Mouse (Mus musculus): ENCODE data around the gene Tmem37. TPM values are rescaled to one million over a fixed set of nuclear protein-coding genes. Genes with fewer than 3 reads are reported as not detected.

Tmem37 gene
- polyA plus RNA-seq, 1 experiment: 5.8 TPM

GRCm38 (mm10) chr1:120118854-120119253, 45.0 kb upstream of the Tmem37 start:
- TF ChIP-seq CTCF (IDR thresholded peaks at IDR 0.05; ENCODE audit: control insufficient read depth, insufficient read depth, low read length) (no peak), POLR2A (IDR thresholded peaks at IDR 0.05; ENCODE audit: borderline replicate concordance, control insufficient read depth, low read depth, low read length) (no peak)
- Histone ChIP-seq H3K27ac (ENCODE audit: control insufficient read depth, insufficient read depth, low read depth, low read length, poor library complexity) (no peak overlapping the region), H3K4me3 (replicated peaks; ENCODE audit: control insufficient read depth, low read depth, low read length) (no peak overlapping the region), H3K4me1 (ENCODE audit: control insufficient read depth, insufficient read depth, low read length) (peaks cover 2% of the 10 kb centered on the region; the same call in 1 of the 2 replicates)
- WGBS: 90% methylated on average over 2 of the region's 2 CpGs

GRCm38 (mm10) chr1:120116106-120116505, 42.2 kb upstream of the Tmem37 start:
- Histone ChIP-seq H3K27ac (ENCODE audit: control insufficient read depth, insufficient read depth, low read depth, low read length, poor library complexity) (no peak overlapping the region), H3K4me3 (replicated peaks; ENCODE audit: control insufficient read depth, low read depth, low read length) (no peak overlapping the region), H3K4me1 (ENCODE audit: control insufficient read depth, insufficient read depth, low read length) (no peaks in the 10 kb centered on the region; the same call in 1 of the 2 replicates)
- TF ChIP-seq POLR2A (IDR thresholded peaks at IDR 0.05; ENCODE audit: borderline replicate concordance, control insufficient read depth, low read depth, low read length) (no peak), CTCF (IDR thresholded peaks at IDR 0.05; ENCODE audit: control insufficient read depth, insufficient read depth, low read length) (no peak)
- 92% methylated on average over 11 of the region's 11 CpGs for WGBS

GRCm38 (mm10) chr1:120115671-120116081, 41.8 kb upstream of the Tmem37 start:
- no peak for TF ChIP-seq CTCF (IDR thresholded peaks at IDR 0.05; ENCODE audit: control insufficient read depth, insufficient read depth, low read length)
- no peak for TF ChIP-seq POLR2A (IDR thresholded peaks at IDR 0.05; ENCODE audit: borderline replicate concordance, control insufficient read depth, low read depth, low read length)
- WGBS: 88% methylated on average over 9 of the region's 9 CpGs
- Histone ChIP-seq H3K4me3 (replicated peaks; ENCODE audit: control insufficient read depth, low read depth, low read length) (no peak overlapping the region), H3K4me1 (ENCODE audit: control insufficient read depth, insufficient read depth, low read length) (no peaks in the 10 kb centered on the region; the same call in 1 of the 2 replicates), H3K27ac (ENCODE audit: control insufficient read depth, insufficient read depth, low read depth, low read length, poor library complexity) (no peak overlapping the region)

- 37% methylated on average over 12 of the region's 12 CpGs for WGBS
- Histone ChIP-seq H3K4me1 (ENCODE audit: control insufficient read depth, insufficient read depth, low read length) (no peaks in the 10 kb centered on the region), H3K27ac (ENCODE audit: control insufficient read depth, insufficient read depth, low read depth, low read length, poor library complexity) (no peak overlapping the region)
Observed at GRCm38 (mm10) chr1:120112251-120113187, 38.6 kb upstream of the Tmem37 start.

GRCm38 (mm10) chr1:120111766-120112165, 37.9 kb upstream of the Tmem37 start:
- 84% methylated on average over 8 of the region's 8 CpGs for WGBS
- H3K4me3 ChIP-seq (replicated peaks; ENCODE audit: control insufficient read depth, low read depth, low read length): no peak overlapping the region
- no peak overlapping the region for H3K27ac ChIP-seq (ENCODE audit: control insufficient read depth, insufficient read depth, low read depth, low read length, poor library complexity)
- no peaks in the 10 kb centered on the region for H3K4me1 ChIP-seq (ENCODE audit: control insufficient read depth, insufficient read depth, low read length)
- no peak for TF ChIP-seq POLR2A (IDR thresholded peaks at IDR 0.05; ENCODE audit: borderline replicate concordance, control insufficient read depth, low read depth, low read length)
- TF ChIP-seq CTCF (IDR thresholded peaks at IDR 0.05; ENCODE audit: control insufficient read depth, insufficient read depth, low read length): no peak

More at GRCm38 (mm10) chr1:120112251-120113187, 38.6 kb upstream of the Tmem37 start:
- TF ChIP-seq POLR2A (IDR thresholded peaks at IDR 0.05; ENCODE audit: borderline replicate concordance, control insufficient read depth, low read depth, low read length) (no peak), CTCF (IDR thresholded peaks at IDR 0.05; ENCODE audit: control insufficient read depth, insufficient read depth, low read length) (no peak)
- no peak overlapping the region for H3K4me3 ChIP-seq (replicated peaks; ENCODE audit: control insufficient read depth, low read depth, low read length)

GRCm38 (mm10) chr1:120109741-120110432, 36.0 kb upstream of the Tmem37 start:
- 85% methylated on average over 19 of the region's 19 CpGs for WGBS
- Histone ChIP-seq H3K4me3 (replicated peaks; ENCODE audit: control insufficient read depth, low read depth, low read length) (no peak overlapping the region), H3K4me1 (ENCODE audit: control insufficient read depth, insufficient read depth, low read length) (no peaks in the 10 kb centered on the region), H3K27ac (ENCODE audit: control insufficient read depth, insufficient read depth, low read depth, low read length, poor library complexity) (no peak overlapping the region)
- no peak for TF ChIP-seq CTCF (IDR thresholded peaks at IDR 0.05; ENCODE audit: control insufficient read depth, insufficient read depth, low read length)
- TF ChIP-seq POLR2A (IDR thresholded peaks at IDR 0.05; ENCODE audit: borderline replicate concordance, control insufficient read depth, low read depth, low read length): no peak

GRCm38 (mm10) chr1:120105556-120105959, 31.7 kb upstream of the Tmem37 start:
- TF ChIP-seq POLR2A (IDR thresholded peaks at IDR 0.05; ENCODE audit: borderline replicate concordance, control insufficient read depth, low read depth, low read length) (no peak), CTCF (IDR thresholded peaks at IDR 0.05; ENCODE audit: control insufficient read depth, insufficient read depth, low read length) (no peak)

GRCm38 (mm10) chr1:120101227-120101609, 27.3 kb upstream of the Tmem37 start:
- Histone ChIP-seq H3K4me3 (replicated peaks; ENCODE audit: control insufficient read depth, low read depth, low read length) (no peak overlapping the region), H3K27ac (ENCODE audit: control insufficient read depth, insufficient read depth, low read depth, low read length, poor library complexity) (no peak overlapping the region), H3K4me1 (ENCODE audit: control insufficient read depth, insufficient read depth, low read length) (peaks cover 2% of the 10 kb centered on the region; the same call in 1 of the 2 replicates)
- WGBS: 70% methylated on average over 3 of the region's 3 CpGs
- TF ChIP-seq CTCF (IDR thresholded peaks at IDR 0.05; ENCODE audit: control insufficient read depth, insufficient read depth, low read length): no peak
- no peak for TF ChIP-seq POLR2A (IDR thresholded peaks at IDR 0.05; ENCODE audit: borderline replicate concordance, control insufficient read depth, low read depth, low read length)

More at GRCm38 (mm10) chr1:120105556-120105959, 31.7 kb upstream of the Tmem37 start:
- Histone ChIP-seq H3K4me3 (replicated peaks; ENCODE audit: control insufficient read depth, low read depth, low read length) (no peak overlapping the region), H3K4me1 (ENCODE audit: control insufficient read depth, insufficient read depth, low read length) (peaks cover 1% of the 10 kb centered on the region; the same call in 1 of the 2 replicates), H3K27ac (ENCODE audit: control insufficient read depth, insufficient read depth, low read depth, low read length, poor library complexity) (no peak overlapping the region)
- 52% methylated on average over 5 of the region's 5 CpGs for WGBS
